Mouse (Mus musculus) lung, adult 2 months (tissue): Measurements from ENCODE around the gene B130006D01Rik. TPM values are rescaled to one million over a fixed set of nuclear protein-coding genes. Genes with fewer than 3 reads are reported as not detected.

Experiments
- DNase-seq: peaks from one replicate; pipeline ENCODE4 v3.0.0; 2022
- H3K4me1 ChIP-seq: fragments of 200-500 bp; 2 replicates; pipeline ENCODE4 v1.6.1; 2011; ENCODE audit warnings: low read length; ENCODE audit not compliant: control insufficient read depth, insufficient read depth
- H3K4me3 ChIP-seq: fragments of 200-500 bp; replicated peaks from 2 replicates; pipeline ENCODE3; 2011; ENCODE audit warnings: low read depth, mild to moderate bottlenecking, control low read depth, low read length; ENCODE audit errors: extremely low read depth
- CTCF ChIP-seq: fragments of 200-500 bp; IDR thresholded peaks from 2 replicates; pipeline ENCODE4 v1.5.1; 2011; ENCODE audit warnings: mild to moderate bottlenecking, low read length, control low read depth; ENCODE audit not compliant: insufficient read depth
- POLR2A ChIP-seq: fragments of 200-500 bp; IDR thresholded peaks from 2 replicates; pipeline ENCODE4 v1.6.1; 2011; ENCODE audit warnings: low read depth, mild to moderate bottlenecking, control low read depth, low read length, borderline replicate concordance; ENCODE audit errors: extremely low read depth
- WGBS: fragments of 180-500 bp; shearing (Covaris S2); methylation state at CpG from one replicate; pipeline ENCODE4 v1.1.7; 2018; 5-methylcytosine and 5-hydroxymethylcytosine counted together
- polyA plus RNA-seq: library from polyadenylated mRNA; depleted of rRNA; stranded (reverse); fragments of >200 nt; gene quantifications from 2 replicates; pipeline ENCODE4 v1.2.3, GENCODE M21; 2012; rRNA removed

The B130006D01Rik gene
- polyA plus RNA-seq, result 0.07 and 0.18 TPM in 2 replicates

DNA sequence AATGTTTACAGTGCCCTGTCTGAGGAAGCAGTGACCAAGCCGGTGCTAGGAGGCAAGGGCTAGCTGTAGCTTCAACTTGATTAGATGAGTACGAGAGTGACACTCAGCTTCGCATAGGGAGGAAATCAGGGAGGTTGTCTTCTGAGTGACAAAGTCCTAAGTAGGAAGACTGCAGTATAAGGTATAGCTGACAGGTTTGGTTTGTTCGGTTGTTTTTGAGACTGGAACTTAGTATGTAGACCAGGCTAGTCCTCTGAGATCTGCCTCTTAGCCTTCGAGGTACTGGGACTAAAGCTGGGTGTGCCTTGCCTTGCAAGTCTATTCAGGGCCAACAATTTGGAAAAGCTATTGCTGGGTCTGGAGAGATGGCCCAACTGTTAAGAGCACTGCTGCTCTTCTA lies at the start of gene B130006D01Rik:
Gene B130006D01Rik, plus strand, starts transcription at position 301 of the 400 bp plus-strand sequence.
- Histone ChIP-seq H3K4me1 (peaks cover 10% of the 10 kb centered on the region), H3K4me3 (no peak within 1 kb of the TSS)
- 77% methylated on average over 5 of the region's 5 CpGs for WGBS
- no peak for DNase-seq
- no peak for TF ChIP-seq POLR2A
- TF ChIP-seq CTCF, result no peak

DNA sequence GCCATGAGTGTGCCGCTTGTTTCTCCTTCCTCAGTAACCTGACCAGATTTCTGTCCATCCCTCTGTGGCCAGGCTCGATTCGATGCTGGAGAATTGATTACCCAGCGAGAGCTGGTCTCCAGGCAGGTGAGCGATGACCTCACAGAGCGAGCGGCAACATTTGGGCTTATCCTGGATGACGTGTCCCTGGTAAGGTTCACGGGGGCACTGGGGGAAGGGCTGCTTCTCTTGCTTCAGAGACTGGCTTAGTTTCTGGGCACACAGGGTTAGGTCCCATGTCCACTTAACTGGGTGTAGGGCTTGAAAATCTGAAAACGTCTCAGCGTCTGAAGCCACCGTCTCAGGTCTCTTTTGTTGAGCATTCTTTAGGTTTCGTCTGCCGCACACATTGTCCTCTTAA lies 47.9 kb upstream of the B130006D01Rik start:
- 93% methylated on average over 14 of the region's 14 CpGs for WGBS
- no peak overlapping the region for H3K4me3 ChIP-seq
- TF ChIP-seq POLR2A (no peak), CTCF (no peak)
- no peak for DNase-seq
- no peaks in the 10 kb centered on the region for H3K4me1 ChIP-seq

DNA sequence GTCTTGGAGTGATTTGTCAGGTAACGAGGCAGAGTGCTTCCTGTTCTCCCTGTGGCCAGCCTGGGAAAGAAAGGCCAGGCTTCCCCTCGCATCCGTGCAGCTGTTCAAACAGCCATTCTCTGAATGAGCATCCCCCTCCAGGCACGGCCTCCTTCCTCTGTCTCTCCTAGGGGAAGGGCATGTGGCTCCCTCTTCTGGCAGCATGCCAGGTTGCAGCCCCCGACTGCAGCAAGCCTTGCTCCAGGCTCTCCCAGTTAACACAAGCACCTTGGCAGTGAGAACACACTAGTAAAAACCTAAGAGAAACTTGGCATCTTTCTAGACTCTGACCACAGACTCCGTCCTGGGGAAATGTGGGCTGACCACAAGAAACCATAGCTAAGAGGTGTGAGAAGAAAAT lies 47.1 kb upstream of the B130006D01Rik start:
- Histone ChIP-seq H3K4me3 (no peak overlapping the region), H3K4me1 (no peaks in the 10 kb centered on the region)
- no peak for TF ChIP-seq CTCF
- TF ChIP-seq POLR2A, result no peak
- DNase-seq, result peak; percentile 20
- 40% methylated on average over 6 of the region's 6 CpGs for WGBS

DNA sequence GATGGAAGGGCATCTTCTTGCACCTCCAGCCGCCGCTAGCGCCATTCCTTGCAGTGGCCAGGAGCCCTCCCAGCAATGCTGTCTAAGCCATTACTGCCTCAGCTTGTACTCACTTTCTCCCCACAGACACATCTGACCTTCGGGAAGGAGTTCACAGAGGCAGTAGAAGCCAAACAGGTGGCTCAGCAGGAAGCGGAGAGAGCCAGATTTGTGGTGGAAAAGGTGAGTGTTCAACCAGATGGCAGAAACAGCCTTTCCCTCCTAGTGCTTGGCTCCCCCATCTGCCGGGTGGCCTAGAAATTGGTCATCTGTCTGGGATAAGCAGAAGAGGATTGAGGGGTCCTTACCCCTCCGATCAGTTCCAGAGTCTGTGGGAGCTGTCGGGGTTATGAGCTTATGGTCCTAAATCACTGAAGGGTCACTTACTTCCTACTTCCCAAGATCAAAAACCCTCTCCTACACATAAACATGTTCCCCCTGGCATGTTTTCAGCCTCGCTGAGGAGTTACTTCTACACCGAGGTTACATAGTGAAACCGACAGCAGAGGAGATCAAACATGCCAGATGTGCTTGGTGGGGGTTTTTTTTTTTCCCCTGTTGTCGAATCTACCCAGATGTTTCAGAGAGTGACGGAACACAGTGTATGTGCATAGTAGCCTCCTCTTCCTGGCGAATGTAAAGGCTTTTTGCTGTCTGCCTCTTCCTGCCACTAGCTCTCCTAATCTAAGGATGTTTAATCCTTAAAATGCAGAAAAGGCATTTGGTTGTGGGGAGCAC lies 45.3 kb upstream of the B130006D01Rik start:
- DNase-seq, result no peak
- whole genome bisulfite sequencing, result 83% methylated on average over 14 of the region's 14 CpGs
- no peaks in the 10 kb centered on the region for H3K4me1 ChIP-seq
- no peak overlapping the region for H3K4me3 ChIP-seq
- no peak for TF ChIP-seq POLR2A
- no peak for TF ChIP-seq CTCF

DNA sequence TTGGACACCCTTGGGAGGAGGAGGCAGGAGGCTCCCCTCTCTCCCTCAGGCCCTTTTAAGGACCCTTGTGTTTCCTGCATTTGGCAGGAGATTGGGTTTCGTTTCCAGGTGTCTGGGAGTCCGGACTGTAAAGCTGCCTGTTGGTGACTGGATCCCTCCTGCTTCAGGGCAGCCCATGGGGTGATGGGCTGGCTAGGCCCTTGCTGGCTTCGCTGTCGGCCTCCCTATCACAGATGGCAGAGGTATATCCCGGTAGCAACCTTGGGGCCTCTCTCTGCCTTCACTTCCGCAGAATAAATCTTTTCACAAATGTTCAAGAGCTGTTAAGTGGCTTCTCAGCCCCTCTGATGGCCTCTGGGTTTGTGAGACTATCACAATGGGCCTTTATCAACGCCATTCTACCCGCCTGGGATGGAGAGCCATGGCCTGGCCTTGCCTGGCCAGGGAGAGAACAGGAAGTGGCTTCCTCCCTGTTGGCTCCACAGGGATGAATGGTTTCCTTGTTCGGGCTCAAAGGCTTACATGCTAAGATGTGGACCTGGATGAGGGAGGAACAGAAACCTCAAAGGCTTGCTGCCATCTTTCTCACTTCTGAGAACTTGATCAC lies 41.3 kb upstream of the B130006D01Rik start:
- Histone ChIP-seq H3K4me1 (peaks cover 3% of the 10 kb centered on the region), H3K4me3 (no peak overlapping the region)
- WGBS, result 64% methylated on average over 9 of the region's 9 CpGs
- no peak for DNase-seq
- no peak for TF ChIP-seq CTCF
- no peak for TF ChIP-seq POLR2A

DNA sequence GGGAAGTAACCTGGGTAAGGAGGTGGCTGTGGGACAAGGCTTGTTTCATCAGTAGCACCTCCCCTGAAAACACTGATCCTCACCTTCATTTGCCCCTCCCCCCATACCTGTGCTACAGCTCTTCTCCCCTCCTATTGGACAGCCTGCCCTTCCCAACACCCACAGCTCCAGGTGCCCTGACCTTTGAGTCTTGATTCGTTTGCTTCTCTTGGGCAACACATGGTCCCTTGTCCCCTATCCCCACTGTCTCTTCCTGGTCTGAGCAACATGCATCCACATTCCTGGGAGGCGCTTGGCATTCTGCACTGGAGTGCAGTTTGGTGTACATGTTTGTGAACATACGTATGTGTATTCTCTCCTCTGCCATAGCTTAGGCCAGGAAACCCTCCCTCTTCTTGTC lies 40.4 kb upstream of the B130006D01Rik start:
- DNase-seq, result no peak
- WGBS, result 73% methylated on average over 3 of the region's 3 CpGs
- Histone ChIP-seq H3K4me1 (peaks cover 3% of the 10 kb centered on the region), H3K4me3 (no peak overlapping the region)
- no peak for TF ChIP-seq CTCF
- TF ChIP-seq POLR2A, result no peak

DNA sequence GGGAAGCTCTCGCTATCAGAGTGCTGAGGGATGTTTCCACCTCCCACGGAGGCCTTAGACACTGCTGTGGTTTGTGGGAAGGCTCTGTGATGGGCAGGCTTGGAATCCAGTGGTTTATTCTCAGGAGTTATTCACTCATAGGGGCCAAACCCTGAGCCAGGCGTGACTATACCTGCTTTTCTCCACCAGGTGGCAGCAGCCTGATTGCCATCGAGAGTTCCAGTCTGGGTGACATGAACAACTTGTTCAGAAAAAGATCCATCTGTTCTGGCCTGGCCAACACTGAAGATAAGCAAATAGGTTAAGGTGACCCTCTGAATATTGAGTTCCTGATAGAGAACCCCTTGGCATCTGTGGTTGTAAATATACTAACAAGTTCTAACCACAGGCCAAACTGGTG lies 37.4 kb upstream of the B130006D01Rik start:
- Histone ChIP-seq H3K4me1 (peaks cover 12% of the 10 kb centered on the region), H3K4me3 (no peak overlapping the region)
- WGBS, result 1% methylated on average over 4 of the region's 4 CpGs
- DNase-seq, result peak; percentile 67
- TF ChIP-seq POLR2A (no peak), CTCF (peak; percentile 96)

DNA sequence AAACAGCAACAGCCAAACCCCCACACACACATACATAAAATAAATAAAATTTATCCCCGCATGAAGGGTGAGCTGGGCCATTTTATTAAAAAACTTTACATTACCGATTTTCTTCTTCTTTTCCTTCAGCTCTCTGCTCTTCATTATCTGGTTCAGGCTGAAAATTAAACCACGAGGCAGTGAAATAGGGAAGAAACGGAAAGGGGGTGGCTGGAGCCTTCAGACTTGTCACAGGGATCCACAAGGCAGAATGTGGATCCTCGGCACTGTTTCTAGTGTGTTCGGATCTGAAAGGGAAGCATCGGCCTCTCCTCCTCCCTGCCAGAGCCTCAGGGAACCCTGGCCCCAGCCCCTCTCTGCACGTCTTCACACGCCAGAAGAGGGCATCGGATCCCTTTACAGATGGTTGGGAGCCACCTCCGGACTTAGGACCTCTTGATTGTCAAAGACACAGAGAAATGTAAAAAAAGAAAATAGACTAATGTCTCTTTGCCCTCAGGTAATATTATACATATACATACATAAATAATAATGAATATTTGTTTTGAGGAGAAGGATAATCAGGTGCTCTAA lies 36.2 kb upstream of the B130006D01Rik start:
- WGBS, result 54% methylated on average over 11 of the region's 11 CpGs
- peaks cover 12% of the 10 kb centered on the region for H3K4me1 ChIP-seq
- TF ChIP-seq CTCF (0 out of 2 replicates have a peak, but pooled peaks have one; percentile 6), POLR2A (no peak)
- H3K4me3 ChIP-seq, result no peak overlapping the region
- no peak for DNase-seq

DNA sequence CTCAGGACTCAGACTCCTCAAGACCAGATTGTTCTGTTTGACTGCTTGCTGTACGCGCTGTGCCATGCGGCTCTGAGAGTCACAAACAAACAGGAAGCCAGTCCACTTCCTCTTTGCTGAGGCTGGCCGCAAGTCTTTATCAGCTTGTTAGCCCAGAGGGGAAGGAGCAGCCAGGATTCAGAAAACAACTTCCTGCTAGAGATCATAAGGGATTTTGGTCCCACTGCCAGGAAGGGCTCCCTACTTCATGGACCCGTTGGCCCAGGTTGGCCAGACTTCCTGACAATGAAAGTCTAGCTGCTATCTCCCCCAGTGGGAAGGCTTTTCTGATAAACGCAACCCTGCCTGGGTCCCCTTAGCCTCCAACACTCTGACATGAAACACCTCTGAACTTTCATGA lies 34.9 kb upstream of the B130006D01Rik start:
- WGBS, result 8% methylated on average over 6 of the region's 6 CpGs
- Histone ChIP-seq H3K4me3 (no peak overlapping the region), H3K4me1 (peaks cover 12% of the 10 kb centered on the region)
- DNase-seq, result peak; percentile 41
- TF ChIP-seq CTCF, result no peak
- TF ChIP-seq POLR2A, result peak; percentile 60; the same call in 1 of the 2 replicates
